Mouse (Mus musculus): ENCODE results near the gene Marco.

Marco gene

DNA sequence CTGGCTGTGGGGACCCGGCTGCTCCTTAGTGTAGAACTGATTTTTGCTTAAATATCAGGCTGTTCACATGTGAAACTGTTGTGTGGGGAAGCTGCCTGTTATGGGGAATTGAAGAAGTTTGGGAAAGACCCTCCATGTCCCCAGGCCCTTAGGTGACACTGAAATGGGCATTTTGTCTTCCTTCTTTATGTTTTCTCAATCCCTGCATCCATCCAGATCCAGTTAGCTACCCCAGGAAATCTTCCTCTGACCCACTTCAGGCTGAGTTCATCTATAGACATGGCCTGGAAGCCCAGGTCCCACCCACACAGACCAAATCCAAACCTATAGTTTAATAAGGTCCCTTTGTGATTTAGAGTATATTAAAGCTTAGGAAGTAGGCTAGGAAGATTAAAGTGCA lies at the start of gene Marco:
Marco (minus strand) TSS at position 101 of the 400 bp plus-strand sequence.
- DNase-seq = no peak

DNA sequence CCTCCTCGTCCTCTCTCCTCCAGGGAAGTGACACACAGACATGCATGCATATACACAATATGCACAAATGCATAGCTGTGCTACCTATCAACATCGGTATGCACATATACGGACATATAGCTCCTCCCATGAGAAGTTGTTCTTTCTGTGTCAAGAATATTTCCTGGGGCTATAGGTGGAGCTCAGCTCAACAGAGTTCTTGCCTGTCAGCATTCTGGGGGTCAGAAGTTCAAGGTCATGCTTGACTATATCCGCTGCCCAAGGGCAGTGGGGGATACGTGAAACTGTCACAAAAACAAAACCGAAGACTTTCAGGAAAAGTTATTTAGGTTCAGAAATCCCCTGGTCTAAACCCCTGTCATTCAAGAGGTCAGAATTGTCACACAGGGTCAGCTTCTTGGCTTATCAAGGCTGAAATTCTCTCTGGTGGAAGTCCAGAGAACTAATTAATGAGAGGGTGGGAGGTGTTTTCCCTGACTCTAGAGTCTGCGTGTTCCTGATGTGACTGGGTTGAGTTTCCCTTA lies 34.7 kb upstream of the Marco start:
- no peak for DNase-seq

DNA sequence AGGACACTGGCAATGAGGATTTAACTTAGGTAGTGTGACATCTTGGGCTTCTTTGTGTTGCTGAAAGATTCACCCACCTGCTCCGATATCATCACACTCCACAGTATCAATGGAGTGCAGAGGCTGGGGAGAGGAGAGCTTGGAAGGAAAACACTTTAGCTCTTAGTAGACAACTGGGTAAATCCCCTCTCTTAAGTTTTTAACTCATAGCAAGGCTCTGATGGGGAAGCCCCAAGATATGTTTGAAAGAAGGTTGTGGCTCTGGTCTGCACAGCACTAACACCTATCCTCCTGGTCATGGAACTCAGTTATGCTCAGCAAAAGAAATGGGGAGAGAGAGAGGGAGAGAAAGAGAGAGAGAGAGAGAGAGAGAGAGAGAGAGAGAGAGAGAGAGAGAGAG lies 32.2 kb upstream of the Marco start:
- no peak for DNase-seq

DNA sequence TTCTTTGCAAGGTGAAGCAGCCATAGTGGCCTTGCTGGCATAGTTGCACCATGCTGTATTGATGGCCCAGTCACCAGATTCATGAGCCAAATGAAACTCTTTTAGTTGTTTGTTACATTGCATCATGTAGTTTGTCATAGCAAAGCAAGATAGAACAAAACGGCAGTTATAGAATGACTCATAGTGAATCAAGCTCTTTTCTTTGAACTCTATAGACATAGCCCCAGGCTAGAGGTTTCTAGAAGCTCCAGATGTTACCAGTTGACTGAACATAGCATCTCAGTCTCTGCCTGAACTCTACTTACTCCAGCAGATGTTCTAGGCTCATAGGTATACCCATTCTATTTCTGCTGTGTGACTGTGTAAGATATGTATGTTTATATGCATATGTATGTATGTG lies 31.1 kb upstream of the Marco start:
- DNase-seq = no peak

DNA sequence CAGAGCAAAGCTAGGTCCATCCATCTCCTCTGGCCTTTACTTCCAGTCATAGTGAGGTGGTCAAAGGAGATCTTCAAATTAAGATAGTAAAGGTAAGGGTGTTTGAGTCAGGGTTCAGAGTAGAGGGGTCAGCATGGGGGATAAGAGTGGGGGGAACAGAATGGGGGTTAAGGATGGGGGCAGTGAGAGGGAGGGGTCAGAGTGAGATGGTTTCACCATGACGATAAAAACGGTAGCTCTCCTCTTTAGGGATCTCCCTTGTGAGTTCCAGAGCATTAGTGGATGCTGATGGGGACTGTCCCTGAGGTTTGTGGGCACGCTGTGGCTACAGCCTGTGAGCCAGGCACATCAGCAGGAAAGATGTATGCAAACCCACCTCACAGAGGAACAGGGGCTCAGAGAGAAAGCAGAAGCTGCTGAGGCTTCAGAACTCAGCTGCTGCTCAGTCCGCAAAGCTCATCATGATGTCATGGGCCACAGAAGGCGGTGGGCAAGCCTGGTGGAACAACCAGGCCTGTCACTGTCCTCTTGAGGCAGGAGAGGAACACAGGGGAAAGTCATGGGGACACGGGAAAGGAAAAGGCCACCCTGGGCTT lies 27.6 kb upstream of the Marco start:
- DNase-seq = no peak

DNA sequence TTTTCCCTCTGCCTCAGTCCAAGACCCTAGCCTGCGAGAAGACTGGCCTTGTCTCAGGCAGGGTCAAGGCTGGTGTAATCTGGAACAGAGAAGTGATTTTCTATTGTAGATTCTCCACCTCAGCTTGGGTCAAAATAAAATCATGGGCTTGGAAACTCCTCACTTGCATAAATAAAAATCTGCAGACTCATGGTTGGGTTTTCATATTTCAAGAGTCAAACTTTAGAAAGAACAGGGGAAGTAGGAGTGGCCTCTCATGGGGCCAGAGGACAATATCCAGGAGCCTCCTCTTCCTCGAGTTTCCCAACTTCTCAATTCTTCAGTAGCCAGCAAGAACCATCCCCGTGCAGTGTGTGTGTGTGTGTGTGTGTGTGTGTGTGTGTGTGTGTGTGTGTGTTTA lies 26.9 kb upstream of the Marco start:
- DNase-seq = no peak

DNA sequence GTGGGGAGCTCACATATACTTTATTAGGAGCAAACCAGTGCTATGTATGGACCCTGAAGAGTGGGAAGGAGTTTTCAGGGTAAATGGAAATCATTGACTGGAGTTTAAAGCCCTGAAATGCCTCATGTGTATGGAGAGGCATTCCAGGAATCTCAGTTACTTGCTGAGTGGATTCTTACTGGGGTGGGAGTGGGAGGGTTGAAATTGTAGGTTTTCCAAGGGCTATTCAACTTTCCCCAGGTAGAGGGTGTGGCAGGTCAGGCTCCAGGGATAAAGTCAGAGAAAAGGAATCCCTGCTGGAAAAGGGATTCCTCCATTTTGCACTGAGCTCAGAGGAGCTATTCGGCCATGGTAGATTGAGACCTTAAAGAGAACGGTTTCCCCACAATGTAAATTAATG lies 25.1 kb upstream of the Marco start:
- DNase-seq = no peak

DNA sequence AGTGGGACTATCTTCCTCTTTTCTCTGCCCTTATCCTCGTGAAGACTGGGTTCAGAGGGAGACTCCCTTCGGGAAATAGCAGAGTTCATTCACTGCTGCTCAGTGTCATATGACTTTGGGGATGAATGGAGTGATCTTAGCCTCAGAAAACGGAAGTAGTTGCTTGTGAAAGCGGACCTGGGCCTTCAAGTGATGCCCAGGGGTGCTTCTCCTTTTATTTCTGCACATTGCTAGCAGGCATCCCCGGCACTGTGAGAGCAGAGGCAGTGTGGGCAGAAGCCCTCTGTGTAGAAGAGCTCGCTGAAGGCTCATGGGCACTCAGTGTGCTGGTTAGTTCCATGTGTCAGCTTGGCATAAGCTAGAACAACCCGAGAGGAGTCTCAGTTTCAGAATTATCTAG lies 12.8 kb upstream of the Marco start:
- DNase-seq = no peak

DNA sequence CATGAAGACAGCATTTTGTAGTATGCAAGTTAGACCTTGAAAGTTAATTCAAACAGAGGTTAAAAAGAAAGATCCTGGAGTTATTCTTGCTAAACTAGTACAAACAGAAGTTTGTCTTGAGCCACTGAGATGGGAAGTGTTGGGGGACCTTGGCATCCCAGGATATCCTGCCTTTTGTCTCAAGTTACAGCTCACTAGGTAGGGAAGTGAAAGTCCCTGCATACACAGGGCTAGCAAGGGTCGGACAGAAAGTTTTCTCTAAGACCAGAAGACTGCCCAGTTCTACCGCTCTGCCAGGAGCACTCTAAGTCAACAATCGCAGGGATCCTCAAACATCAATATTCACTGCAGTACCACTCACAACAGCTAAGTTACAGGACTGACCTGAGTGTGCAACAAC lies 5.5 kb upstream of the Marco start:
- DNase-seq = no peak

DNA sequence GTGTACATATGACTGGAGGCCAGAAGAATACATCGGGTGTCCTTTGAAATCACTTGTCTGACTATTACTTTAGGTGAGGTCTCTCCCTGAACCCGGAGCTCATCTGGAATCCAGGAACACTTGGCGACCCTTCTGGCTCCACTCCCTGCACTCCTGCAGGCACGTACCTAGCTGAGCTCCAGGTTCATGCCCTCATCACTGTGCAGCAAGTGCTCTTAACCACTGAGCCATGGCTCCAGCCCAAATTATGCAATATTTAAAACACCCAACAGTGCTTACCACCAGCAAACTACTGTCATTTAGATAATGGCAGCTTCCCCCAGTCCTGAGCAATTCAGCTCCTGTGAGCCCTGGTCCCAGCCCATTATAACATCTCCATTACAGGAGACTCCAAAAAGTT lies 4.2 kb upstream of the Marco start:
- no peak for DNase-seq

DNA sequence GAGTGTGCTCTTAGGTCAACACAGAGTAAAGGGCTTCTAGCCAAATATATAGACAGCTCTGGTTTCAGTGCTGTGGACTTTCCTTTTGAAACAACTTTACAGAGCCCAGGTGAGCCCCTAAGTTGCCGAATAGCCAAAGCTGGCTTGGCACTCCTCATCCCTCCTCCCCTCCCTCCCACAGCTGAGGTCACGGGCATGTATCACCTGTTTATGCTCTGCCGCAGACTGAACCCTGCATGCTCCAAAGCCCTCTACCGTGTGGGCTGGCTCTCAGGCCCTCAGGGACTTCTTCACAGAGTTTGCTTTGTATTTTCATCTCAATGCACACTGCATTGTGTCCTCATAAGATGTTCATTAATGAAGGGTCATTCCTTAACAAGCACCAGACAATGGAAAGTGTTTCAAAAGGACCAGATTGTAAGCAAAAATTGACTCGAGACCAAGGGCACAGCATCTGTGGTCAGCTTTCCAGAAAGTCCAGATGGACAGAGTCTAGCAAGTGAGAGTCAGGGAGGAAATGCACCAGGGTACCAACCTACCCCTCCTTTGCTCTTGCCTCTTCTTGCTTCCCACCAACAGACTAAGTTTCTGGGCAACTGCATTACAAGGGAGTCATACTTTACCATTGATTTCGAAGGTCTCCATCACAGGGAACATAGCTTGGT lies 646 bp downstream of the Marco start:
- DNase-seq = no peak

DNA sequence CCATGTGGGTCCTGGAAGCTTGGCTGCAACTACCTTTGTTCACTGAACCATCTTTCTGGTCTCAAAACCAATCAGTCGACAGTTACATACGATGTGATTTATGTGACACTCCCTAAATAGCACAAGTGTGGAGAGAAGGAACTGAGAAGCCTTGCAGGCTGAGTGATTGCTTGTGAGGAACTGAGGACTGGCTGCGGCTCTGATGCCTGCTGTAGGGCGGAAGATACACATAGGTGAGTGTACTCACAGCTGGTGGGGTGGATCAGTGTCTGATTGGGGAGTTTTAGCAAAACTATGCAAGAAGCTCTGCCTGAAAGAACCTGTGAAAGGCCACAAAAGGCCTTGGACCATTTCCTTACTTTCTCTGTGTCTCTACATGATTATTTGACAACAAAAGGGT lies 3.3 kb downstream of the Marco start:
- DNase-seq = no peak

DNA sequence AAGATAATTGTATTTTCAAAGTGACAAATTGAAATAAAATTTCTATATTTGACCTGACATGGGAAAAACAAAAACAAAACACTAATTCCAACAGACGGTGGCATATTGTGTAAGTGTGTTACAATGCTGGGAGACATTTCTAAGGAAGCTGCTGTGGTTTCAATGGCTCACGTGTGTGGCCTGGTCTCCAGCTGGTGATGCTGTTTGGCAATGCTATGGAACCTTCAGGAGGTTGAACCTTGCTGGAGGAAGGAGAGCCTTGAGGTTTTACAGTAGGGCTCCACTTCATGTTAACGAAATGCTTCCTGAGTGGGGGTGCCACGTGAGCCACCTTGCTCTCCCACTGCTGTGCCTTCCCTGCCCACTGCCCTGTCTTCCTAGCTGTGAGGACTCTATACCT lies 6.8 kb downstream of the Marco start:
- DNase-seq = no peak

DNA sequence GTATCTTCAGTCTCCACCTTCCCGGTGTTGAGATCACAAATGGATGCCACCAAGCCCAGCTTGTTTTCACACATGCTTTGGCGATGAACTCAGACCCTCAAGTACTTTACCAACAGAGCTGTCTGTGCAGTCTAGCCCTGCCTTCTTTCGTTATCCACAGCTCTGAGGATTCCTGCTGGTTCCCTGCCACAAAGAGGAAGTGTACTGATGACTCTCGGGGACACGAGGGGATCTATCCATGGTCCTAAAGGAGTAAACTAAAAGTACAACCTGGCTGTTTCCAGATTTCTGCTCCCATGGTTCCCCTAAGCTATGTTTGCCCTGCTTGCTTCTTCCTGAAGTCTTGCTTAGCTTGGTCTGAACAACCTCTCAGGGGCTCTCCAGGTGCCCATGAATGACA lies 23.9 kb downstream of the Marco start:
- DNase-seq = no peak

DNA sequence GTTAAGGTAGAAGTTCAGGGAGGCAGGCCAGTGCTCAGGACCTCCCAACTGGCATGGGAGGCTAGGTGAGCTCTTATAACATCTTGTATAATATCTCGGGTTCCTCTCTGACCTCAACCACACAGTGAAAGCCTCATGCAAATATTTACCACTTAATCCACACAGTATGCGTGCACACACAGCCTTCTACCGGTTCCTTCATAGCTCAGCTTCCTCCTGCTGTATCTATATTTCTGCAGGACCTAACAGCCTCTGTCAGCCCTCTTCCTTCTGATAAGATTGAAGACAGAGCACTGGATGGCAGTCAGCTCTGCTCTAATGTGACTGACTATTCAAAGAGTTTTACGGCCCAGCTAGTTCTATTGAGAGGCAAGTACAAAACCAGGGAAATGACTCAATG lies 30.0 kb downstream of the Marco start:
- DNase-seq = no peak

DNA sequence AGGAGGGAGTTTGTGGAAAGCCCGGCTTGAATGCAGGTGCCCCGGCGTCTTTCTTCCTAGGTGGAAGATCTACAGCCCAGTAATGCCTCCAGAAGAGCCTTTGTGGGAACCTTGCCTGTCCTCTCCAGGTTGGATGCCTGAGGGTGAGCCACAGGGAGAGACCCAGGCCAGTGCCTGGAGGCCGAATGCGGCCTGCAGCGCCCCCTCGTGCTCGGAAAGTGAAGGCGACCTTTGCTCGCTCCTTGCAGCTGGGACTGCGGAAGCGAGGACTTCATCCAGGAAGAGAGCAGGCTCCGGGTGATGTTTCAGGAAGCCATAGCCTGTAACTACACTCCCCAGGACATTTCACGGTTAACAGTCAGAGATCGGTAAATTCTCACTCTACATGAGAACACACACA lies 35.9 kb downstream of the Marco start:
- DNase-seq = no peak

DNA sequence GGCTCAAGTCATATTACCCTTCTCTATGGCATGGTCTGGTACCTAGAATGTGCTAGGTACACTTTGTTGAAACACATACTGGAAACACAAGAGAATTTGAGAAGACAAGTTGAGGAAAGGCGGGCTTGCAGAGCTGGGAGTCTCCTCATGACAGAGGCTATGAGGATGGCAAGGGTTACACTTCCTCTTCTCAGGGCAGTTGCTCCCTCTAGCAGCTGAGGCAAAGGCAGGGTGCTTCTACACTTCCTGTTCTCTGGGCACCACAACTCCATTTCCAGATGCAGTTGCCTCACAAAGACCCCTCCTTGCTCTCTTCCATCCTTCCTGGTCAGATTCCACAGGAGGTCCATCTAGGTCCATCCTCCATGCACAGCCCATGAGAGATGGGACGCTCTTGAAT lies 37.5 kb downstream of the Marco start:
- DNase-seq = no peak

DNA sequence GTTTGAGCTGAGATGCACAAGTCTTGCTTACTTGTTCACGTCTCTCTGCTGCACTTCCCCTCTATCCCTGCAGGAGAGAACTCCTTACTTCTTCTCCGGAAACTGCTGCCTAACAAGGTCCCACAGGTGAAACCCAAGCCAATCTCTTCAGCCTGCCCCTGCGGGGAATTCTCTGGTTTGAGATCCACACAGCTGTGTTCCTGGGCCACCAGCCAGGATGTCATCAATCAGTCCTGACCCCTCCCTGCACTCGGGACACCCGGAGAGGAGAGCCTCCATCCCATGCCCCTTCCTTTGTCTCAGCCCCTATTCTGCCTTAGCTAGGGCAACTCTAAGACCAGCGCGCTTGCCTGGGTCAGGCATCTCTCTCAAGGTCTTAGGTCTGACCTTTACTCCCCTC lies 38.1 kb downstream of the Marco start:
- DNase-seq = no peak

DNA sequence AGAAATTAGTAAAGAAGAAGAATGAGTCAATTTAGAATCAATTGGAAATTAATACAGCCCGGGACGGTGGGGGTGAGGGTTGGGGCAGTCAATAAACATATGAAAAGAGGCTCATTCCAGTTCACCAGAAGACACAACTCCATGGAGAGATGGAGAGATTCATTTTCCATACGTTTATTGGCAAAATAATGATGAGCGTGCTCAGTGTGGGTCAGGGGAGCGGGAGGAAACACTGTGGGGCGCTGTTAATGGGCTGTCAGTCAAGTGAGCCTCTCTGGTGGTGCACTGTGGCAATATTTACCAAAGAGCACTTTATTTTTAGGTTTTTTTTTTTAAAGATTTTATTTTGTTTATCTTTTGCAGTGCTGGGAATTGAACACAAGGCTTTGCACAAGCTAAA lies 45.8 kb downstream of the Marco start:
- no peak for DNase-seq

DNA sequence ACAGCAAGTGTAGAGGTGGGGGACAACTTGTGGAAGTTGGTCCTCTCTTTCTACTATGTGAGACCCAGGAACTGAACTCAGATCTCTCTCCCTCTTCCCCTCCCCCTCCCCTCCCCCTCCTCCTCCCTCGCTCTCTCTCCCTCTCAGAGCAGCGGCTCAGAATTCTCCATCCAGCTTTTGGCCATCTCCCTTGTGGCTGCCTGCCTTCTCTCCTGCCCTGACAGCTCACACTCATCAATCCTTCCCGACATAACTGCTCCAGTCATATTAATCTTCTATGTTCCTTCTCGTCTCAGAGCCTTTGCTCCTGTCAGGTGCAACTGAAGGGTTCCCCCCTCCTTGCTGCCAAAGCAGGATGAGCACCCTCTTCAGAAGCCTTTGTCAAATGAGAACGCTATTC lies 46.3 kb downstream of the Marco start:
- DNase-seq = no peak

DNA sequence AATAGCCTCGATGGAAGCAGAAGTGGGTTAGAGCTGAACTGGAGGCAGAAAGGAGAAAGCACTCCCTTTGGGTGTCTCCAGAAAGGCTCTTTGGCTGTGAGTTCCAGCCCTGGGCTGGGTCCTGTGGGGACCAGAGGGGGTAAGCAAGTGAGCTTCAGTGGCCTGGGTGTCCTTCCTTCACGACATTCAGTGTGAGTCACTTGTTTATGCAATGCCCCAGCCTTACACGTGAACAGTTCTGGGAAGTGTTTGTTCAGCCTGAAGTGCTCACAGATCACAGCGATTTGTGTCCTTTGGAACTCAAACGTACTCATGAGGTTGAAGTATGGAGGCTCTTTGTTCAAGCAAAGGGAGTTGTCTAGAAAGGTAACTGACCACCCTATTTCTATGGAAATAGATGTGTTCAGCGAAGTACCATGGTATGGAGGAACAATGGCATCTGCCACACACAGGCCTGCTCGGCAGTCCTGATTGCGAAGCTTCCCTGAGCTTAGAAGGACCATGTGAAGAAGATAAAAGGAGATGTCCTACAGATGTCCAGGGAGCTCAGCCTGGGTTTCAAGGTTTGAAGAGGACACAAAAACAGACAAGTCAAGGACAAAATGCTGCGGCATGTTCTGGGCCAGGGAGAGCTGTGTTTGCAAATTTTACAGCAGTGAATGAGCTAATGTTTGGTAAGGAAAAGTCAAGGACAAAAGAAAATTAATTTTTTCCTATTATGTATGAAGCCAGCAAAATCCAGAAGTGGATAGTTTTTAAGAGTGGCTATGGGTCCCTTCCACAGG lies 53.1 kb downstream of the Marco start:
- DNase-seq = no peak

DNA sequence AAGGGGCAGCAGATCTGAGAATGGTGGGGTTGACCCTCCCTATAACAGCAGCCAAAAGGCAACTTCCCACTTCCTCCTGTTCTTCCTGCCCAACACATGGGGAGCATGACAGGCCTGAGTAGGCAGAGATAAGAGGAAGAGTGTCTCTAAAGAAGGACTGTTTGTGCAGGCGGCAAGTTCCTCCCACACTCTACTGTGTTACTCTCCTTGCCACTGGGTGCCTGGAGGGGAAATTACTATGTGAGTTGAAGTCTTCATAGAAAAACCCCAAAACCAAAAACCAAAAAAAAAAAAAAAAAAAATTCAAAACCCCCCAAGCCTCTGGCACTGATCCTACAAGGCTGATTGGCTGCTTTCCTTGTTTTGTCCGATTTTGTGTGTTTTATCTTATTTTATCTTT lies 55.2 kb downstream of the Marco start:
- DNase-seq = no peak

DNA sequence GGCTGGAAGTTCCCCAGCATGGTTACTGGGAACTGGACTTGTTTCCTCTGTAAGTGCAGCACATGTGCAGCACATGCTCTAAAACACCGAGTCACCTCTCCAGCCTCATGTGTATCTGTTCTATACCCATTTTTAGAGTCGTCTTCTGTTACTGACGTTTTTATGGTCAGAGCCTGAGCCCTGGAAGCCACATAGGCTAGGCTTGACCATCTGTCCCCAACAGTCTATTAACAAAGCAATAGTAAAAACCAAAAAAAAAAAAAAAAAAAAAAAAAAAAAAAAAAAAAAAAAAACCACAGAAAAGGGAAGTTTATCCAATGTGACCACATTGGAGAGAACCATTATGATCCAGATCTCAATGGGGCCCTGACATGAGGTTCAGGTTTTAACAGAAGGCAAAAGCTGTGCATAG lies 61.6 kb downstream of the Marco start:
- DNase-seq = no peak

DNA sequence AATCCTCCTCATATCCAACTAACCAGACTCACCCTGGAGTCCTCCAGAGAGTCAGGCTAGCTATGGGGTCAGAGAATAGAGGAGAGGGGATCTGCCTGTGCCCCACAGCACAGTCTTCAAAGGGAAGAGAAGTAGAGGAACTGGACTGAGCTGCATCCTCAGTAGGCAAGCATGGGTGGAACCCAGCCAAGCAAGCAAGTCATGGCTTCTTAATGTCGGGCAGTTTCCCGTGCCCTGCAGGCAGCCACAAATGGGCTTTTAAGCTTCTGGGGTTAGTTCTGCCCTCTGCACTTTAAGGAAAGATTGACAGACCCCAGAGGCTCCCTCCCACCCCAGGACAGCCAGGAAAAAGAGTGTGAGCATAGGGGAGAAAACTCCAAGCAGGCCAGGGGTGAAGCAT lies 63.2 kb downstream of the Marco start:
- DNase-seq = no peak

Measured in cerebellum, adult 8-10 months (tissue).